Mouse (Mus musculus) lung, adult 18-20 months (tissue): ENCODE results near the gene Tmem159.

ENCODE experiments used
- DNase-seq, 2 experiments: peaks; one replicate each; pipeline ENCODE4 v3.0.0; 2022; ENCODE audit warnings: mixed read lengths in 2 of 2

Gene Tmem159

GRCm38 (mm10) chr7:120145191-120145590, 43.0 kb downstream of the Tmem159 start, which contains the start of gene Zp2:
Gene Zp2, minus strand, starts transcription at chr7:120145291.
- no peak for DNase-seq

DNA sequence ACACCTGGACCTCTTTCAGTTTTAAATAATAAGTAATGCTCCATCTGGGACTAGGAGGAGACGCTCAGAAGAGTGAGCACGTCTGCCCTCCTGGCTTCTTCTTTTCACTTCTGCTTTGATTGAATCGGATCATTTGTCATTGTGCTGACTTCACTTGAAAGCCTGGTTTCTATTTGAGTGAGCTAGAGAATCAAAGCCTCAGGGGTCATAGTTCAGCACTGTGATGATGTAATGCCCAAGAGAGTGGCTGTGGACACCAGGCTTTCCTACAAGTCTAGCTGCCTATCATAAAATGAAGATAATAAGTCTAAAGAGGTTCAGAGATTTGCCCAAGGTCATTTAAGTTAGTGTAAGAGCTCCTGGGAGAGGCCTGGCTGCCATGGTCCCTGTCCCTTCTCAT, 48.1 kb downstream of the Tmem159 start:
- DNase-seq: peak in 1 of 2 experiments; percentile 7

DNA sequence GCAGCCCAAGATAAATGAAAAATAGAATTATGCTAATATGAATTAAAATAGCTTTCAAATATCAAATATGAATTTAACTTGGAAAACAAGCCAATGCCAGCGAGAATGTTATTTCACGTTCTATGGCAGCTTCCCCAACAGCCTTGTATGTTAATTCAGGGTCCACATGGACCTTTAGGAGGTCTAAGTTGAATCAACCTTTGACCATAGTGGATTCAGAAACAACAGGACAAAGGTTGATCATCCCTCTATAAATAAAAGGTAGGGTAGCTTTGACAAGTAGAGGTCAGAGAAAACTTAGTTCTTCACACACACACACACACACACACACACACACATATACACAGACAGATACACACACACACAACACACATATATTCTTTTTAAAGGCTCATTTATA, 48.7 kb downstream of the Tmem159 start:
- no peak for DNase-seq

DNA sequence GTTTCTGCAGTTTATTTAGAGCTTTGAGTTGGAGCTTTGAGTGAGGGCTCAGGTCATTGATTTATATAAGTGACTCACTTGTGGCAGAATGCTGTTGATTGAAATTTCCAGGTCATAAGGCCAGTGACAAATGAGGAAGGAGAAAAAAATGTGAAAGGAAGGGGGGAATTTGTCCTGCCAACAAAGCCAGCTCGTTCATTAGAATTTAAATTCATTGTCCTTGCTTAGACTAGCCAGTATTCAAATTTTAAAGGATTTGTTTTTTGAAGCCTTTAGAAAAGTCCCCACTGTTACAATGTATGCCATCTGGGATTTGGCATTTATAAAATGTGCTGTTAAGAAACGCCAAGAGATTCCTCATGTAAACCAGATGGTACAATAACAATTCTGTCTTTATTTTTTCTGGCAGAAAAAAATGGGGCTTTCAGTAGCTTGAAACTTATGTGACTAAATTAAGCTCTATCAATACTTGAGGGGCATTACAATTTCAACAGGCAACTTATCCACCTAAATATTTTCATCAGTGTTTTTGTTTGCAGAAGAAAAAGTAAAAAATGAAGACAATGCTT, 54.8 kb downstream of the Tmem159 start:
- no peak for DNase-seq

DNA sequence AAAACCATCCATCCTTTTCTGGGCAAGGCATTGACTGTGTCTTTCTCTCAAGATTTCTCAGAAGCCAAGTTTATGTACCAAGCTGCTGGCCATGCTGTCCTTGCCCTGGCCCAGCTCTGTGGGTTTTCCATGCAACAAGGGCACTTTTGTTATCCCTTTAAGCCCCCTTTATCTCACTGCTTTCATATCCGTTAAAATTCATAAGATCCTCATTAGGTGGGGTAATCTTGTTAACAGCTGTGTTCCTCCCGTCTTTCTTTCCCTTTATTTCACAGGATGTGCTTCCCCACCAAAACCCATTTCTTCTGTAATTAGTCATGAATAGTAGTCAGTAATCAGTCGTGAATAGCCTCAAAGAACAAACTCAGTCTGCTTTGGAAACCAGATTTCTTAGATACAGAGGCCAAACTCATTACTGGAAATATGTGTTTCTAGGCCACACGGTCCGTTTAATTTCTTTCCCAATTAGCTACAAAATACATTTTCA, 55.5 kb downstream of the Tmem159 start:
- no peak for DNase-seq

GRCm38 (mm10) chr7:120158121-120158613, 56.0 kb downstream of the Tmem159 start:
- peak in 1 of 2 experiments; percentile 12 for DNase-seq

- DNase-seq: no peak
Observed at GRCm38 (mm10) chr7:120163581-120164251, 61.6 kb downstream of the Tmem159 start.
